Mouse (Mus musculus) CD4-positive, CD25-positive, alpha-beta regulatory T cell, adult 2 months (primary cell): ENCODE results near the gene Mss51.
A peak's percentile ranks its signal among the peaks of the same experiment; 100 is the strongest.

Experiments
- DNase-seq: peaks from one replicate; pipeline ENCODE4 v3.0.0-alpha.2; 2012; ENCODE audit warnings: low read depth, low spot score

Mss51 gene

GRCm38 (mm10) chr14:20496603-20497002 lies at the start of gene Mss51:
Gene Mss51, minus strand, starts transcription at chr14:20496901.
- no peak for DNase-seq

GRCm38 (mm10) chr14:20546415-20546814 lies 49.7 kb upstream of the Mss51 start, which contains the start of gene Ppp3cb:
Gene Ppp3cb, minus strand, starts transcription at chr14:20546573.
- peak; percentile 95 for DNase-seq

DNA sequence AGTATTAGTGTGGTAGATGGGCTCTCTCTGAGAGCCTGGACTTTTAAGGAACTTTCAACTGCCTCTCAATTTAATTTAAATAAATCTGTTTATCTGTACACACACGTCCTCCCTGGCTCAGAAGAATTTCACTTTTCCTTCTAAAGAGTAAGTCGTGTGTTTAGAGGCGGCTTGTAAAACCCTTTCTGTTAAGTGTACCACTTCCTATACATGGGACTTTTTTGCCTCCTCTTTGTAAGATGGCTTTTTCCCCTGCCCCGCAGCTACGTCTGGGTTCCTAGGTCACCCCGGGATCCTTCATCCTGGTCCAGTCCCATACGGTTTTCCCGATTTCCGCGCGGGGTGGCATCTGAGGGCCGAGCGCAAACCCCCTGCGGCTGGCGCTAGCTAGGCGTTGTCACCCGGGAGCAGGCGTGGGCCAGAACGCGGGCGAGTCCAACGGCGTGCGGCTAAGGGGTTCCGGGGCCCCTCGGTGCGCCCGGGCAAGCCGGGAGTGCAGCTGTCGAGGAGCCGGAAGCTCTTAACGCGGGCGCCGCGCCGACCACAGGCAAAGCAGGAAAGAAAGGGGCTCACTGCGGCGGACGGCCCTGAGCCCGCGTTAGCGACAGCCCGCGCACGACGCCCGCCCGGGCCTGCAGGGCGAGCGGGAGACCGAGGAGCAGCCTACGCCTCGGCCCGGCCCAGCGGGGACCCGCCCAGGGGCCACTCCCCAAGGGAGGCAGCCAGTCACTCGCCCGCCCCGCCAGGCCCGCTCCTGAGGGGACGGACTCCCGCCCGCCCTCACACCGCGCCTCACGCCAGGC lies 49.0 kb upstream of the Mss51 start:
- DNase-seq, result peak; percentile 87

GRCm38 (mm10) chr14:20544467-20545411 lies 48.0 kb upstream of the Mss51 start:
- peak; percentile 19 for DNase-seq

DNA sequence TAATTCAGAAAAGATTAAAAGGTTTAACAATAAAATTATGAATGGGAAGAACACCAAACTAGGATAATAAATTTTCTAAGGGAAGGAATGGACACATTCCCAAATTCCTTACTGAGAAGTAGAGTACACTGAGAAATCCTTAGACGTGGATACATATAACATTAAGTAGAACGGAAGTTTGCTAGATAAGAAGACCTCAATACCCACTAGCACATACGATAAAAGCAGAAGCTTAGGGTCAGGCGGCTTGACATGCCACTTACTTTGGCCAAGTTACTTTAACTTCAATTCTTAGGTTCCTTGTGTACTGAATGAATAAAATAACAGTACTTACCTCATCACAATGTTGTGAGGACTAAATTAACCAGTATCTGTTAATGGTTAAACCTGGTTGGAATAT lies 32.9 kb upstream of the Mss51 start:
- no peak for DNase-seq

DNA sequence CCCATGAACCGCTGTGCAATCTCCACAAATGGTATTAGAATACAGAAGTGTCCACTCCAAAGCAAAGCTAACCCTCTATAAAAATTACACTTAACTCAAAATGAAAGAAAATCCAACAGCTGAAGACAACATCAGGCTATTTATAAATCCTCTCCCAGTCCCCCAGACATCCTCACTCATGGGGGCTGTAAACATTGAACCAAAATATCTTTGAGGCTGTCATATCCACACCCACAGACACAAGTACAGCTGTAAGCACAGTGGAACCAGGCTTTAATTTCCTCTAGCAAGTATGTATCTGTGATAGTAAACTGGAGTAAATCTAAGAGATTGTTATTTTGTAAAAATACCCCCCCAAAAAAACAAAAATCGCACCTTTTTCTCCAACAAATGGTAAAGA lies 23.5 kb upstream of the Mss51 start:
- DNase-seq, result no peak

- no peak for DNase-seq
These were observed 11.7 kb upstream of the Mss51 start for GRCm38 (mm10) chr14:20508424-20508823.

- DNase-seq, result peak; percentile 60
These were observed 6.3 kb upstream of the Mss51 start for GRCm38 (mm10) chr14:20502966-20503365.

DNA sequence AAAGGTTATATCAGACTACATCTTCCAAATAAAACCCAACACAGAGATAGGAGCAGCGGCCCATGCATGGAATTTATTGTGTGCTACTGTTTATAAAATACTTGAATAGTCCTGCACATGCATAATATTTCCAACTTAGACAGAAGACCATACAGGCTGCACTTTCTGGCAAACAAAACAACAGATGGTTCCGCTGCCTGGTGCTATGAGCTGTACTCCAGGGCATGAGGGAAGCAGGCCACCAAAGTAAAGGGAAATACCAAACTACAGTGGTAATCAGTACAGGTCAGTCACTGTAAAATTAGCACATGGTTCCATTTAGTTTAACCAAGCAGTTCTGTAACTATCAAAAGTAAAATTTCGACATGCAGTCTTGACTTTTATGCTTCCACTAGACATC lies 3.3 kb upstream of the Mss51 start:
- no peak for DNase-seq

GRCm38 (mm10) chr14:20486031-20486430 lies 10.7 kb downstream of the Mss51 start:
- no peak for DNase-seq

DNA sequence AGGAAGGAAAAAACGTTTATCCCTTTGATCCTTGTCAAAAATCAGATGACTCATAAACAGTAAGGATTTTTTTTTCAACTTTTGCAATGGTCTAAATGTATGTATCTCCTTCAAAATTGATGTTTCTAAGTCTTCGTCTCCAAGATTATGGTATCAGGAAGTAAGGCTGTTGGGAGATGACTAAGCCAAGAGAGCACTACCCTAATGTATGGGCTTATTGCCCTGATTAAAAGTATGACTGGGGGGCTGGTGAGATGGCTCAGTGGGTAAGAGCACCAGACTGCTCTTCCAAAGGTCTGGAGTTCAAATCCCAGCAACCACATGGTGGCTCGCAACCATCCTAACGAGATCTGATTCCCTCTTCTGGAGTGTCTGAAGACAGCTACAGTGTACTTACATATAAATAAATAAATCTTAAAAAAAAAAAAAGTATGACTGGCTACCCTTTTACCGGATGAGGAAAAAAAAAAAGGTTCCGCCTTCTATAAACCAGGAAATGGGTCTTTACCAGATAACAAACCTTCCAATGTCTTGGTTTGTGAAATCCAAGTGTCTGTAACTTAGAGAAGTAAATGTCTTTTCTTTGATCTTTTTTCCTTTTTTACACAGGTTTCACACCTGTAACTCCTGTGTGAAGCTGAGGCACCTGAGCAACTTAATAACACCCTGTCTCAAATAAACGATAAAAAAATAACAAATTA lies 14.5 kb downstream of the Mss51 start:
- DNase-seq, result no peak

DNA sequence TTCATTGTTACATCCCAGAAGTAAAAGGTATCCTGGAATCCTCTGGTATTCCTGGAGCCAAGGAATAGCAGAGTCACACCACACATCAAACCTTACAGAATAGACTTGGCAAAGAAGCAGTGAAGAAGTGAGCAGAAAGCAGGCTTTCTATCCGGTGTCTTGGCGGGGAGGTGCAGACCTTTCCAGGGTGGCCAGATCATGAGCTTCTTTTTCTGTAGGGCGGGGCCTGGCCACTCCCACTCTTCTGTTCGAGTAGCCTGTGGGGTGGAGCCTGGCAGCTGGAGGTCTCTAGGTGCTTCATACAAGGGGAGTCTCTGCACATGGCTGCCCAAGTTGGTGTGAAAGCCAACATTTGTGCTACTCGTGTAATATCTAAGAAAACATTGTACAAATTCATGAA lies 15.5 kb downstream of the Mss51 start:
- peak; percentile 37 for DNase-seq

DNA sequence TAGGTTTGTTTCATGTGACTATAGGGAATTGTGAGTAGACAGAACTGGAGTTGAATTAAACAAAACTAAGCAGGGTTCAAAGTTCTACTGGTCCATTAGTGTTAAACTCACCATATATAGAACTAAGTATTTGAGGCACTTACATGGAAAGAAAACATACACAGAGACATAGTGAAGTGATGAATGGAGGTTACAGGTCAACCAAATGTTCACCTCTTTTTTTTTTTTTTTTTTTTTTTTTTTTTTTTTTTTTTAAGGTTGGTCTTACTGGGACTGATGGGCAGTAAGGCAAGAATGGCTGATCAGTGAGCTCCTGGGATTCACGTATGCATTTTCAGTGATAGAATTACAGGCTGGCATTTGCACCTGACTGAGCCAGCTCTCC lies 16.5 kb downstream of the Mss51 start:
- no peak for DNase-seq

GRCm38 (mm10) chr14:20479291-20480194 lies 17.2 kb downstream of the Mss51 start, which contains the start of gene Anxa7:
Gene Anxa7, minus strand, starts transcription at chr14:20480133.
- peak; percentile 85 for DNase-seq

DNA sequence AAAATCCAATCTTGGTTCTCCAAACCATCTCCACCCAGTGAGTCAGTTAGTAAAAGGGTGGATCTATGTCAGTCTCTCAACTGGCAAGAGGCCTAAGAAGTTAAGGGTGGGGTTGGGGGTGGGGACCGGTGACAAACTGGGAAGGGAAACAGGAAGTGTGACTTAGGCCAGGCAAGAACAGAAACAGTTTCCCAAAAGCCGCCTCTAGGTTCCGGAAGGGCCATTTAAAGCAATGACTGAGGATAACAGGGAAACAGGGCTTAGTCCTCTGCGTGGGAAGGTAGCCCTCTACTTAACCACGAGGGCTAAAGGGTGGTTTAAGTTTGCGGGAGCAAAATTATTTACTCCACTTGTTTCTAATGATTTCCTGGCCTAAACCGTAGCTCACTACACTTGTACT lies 17.9 kb downstream of the Mss51 start:
- DNase-seq, result peak; percentile 38

DNA sequence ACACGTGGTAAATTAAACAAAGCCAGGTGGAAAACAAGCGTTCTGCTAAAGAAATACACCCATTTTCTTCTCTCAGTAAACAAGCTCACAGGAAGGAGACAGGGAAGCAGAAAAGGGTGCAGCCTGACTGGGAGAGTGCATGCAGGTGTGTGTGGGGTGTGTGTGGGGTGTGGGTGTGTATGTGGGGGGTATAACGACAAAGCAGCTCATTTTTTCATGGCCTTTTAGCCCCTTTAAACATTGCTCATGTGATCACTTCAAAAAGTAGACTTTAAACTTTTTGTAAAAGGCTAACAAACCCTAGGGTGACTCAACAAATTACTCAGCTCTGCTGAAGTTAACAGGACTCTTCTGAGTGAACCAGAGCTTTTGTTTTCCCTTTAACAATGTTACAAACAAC lies 18.3 kb downstream of the Mss51 start:
- DNase-seq, result no peak

DNA sequence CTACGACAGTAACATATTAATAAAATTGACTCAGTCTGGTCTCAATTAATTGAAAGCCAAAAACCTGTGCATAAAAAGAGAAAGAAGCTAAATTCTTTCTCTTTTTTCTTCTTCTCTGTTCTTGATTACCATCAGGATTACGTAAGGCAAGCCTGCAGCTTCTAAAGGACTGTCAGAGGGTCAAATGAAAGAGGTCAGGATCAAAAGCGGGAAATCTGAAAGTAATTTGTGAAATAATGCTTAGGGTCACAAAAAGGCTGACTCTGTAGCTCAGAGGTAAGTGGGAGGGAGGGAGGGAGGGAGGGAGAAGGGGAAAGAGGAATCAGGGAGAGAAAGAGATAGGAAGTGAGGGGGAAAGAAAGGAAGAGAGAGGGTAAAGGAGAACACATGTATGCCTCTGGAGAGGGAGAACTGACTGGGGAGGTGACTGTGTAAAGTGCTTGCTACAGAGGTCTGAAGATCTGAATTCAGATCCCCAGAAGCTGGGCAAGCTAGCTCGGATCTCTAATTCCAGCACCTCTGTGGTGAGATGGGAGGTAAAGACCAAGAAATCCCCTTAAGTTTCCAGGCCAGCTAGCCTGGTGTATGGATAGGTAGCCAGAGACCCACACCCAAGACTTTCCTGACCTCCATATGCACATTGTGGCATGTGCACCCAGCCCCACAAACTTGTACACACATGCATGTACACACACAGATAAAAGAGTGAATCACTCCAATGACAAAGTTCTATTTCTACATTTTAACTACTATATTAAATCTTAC lies 19.3 kb downstream of the Mss51 start:
- no peak for DNase-seq

DNA sequence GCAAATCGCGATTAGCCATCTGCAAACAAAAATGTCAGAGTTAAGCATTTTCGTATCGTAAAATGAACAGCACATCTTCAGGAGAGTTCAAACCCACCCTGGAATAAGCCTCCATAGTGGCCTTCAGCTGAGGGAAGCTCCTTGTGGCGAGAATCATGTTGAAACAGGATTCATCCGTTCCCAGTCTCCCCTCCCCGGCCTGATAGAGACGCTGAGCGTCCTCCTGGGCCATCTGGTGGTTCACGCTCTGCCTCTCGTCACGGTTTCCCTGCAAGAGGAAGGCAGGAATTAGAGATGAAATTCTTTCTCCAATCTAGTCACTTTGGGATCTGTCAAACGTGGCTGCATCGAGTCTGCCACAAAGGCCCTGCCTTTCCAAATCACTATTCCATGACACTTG lies 36.5 kb downstream of the Mss51 start:
- no peak for DNase-seq

GRCm38 (mm10) chr14:20458378-20458777 lies 38.3 kb downstream of the Mss51 start:
- no peak for DNase-seq

GRCm38 (mm10) chr14:20452929-20453328 lies 43.8 kb downstream of the Mss51 start:
- no peak for DNase-seq
